Mouse (Mus musculus) embryonic fibroblast, embryonic 13.5 days (primary cell): ENCODE measurements around the gene Ptpn23. TPM values are rescaled to one million over a fixed set of nuclear protein-coding genes. Genes with fewer than 3 reads are reported as not detected.
"Not testable (repeated sequence)": the region's sequence is repeated elsewhere in the genome, so short reads cannot be mapped to it uniquely, and the experiment has no call there.

Experiments used
- H3K27ac ChIP-seq: 2 replicates; pipeline ENCODE4 v1.5.1; 2012; ENCODE audit warnings: low read length, control low read depth, inconsistent platforms; ENCODE audit not compliant: insufficient read depth
- H3K4me1 ChIP-seq: 2 replicates; pipeline ENCODE4 v1.6.1; 2011; ENCODE audit warnings: low read length; ENCODE audit not compliant: control insufficient read depth, insufficient read depth
- H3K4me3 ChIP-seq: 2 replicates; pipeline ENCODE4 v1.5.1; 2011; ENCODE audit warnings: mild to moderate bottlenecking, control low read depth, low read length; ENCODE audit not compliant: insufficient read depth
- CTCF ChIP-seq: IDR thresholded peaks from 2 replicates; pipeline ENCODE4 v1.5.1; 2011; ENCODE audit warnings: mild to moderate bottlenecking, control low read depth, low read length, moderate library complexity, borderline replicate concordance; ENCODE audit not compliant: insufficient read depth
- POLR2A ChIP-seq: IDR thresholded peaks from 2 replicates; pipeline ENCODE4 v1.6.1; 2011; ENCODE audit warnings: low read depth, mild to moderate bottlenecking, control low read depth, low read length, moderate library complexity
- polyA plus RNA-seq: library from polyadenylated mRNA; stranded (reverse); fragments of >200 nt; gene quantifications from 2 replicates; pipeline ENCODE4 v1.2.4, GENCODE M21; 2011; ENCODE audit warnings: low read depth; ENCODE audit not compliant: missing spikeins, insufficient read length

Ptpn23 gene
- polyA plus RNA-seq, 1 experiment, result 37.4 TPM

DNA sequence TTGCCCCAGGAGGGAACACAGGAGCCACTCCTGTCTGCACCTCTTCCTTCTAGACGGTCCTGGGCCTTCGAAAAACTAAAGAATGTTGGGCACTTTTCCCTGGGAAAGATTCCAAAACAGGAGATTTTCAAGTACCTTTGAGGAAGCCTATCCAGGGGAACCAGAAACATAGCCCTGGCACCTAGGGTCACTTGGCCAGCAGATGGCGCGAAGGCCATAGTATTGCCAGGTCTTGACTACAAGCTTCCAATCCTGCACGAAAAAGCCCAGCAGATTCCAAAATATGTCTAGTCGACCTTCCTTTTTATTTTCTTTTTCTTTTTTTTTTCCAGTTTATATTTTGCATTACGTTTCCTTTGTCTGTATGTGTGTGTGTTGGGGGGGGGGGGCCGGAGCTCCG is 5.8 kb upstream of the Ptpn23 start:
- H3K4me1 ChIP-seq, result no peaks in the 10 kb centered on the region
- H3K27ac ChIP-seq, result no peak overlapping the region
- H3K4me3 ChIP-seq, result no peak overlapping the region
- TF ChIP-seq CTCF (peak; percentile 58; the same call in 1 of the 2 replicates), POLR2A (no peak)

DNA sequence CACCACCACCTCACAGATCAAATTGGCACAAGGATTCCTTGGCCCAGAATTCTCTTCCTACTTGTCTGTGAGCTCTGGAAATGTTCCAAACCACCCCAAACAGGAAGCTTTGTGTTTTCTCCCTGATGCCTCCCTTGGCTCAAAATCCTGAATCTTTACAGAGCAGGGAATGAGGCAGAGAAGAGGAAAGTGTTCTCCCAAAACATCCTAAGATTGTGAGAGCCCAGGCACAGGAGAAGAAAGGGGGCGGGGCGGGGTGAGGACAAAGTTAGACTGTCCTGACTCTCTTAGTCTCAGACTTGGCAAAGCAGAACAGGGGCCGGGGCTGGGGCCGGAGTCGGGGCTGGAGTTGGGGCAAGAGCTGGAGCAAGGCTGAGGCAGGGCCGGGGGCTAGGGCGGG is 4.9 kb upstream of the Ptpn23 start:
- H3K4me3 ChIP-seq, result no peak overlapping the region
- TF ChIP-seq POLR2A, result no peak
- TF ChIP-seq CTCF, result no peak
- no peak overlapping the region for H3K27ac ChIP-seq
- H3K4me1 ChIP-seq, result no peaks in the 10 kb centered on the region

DNA sequence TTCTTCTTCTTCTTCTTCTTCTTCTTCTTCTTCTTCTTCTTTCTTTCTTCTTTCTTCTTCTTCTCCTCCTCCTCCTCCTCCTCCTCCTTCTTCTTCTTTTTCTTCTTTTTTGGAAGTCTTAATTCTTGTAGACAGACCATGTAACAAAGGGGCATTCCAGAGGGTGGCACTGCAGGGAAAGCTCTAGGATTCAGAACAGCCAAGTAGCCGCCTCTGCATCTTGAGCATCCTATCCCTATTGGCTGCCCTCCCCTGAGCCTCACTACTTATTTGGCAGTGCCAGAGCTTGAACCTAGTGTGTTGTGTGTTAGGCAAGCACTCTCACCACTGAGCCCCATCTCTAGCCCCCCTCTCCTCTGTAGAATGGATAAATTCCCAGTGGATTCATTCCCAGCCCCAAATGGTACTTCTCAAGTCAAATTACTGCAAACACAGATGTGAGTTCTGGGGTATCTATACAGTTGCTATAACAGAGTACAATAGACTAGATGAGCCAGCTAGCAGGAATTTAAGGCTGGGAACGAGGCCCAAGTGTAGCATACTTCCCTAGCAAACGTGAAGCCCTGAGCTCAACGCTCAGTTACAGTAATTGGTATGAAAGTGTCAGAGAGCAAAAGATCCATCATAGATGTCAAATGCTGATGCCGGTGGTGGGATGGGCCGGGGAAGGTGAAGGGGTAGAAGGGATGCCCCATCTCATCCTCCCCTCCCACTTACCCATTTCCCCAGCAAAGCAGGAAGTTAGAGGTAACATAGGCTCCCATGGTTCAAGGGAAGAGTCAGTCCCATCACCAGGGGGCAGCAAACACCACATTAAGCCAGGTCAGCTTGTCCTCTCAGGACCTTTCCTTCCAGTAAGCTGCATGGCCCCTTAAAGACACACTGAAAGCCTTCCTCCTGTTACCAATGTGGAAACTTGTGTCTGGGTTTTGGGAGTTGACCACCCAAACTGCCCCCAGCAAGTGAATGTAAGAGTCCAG is 3.2 kb upstream of the Ptpn23 start:
- Histone ChIP-seq H3K27ac (peak overlapping the region; percentile 22), H3K4me1 (no peaks in the 10 kb centered on the region), H3K4me3 (no peak overlapping the region)
- 0 out of 2 replicates have a peak, but pooled peaks have one; percentile 17 for TF ChIP-seq POLR2A
- TF ChIP-seq CTCF, result peak; percentile 89; the same call in 1 of the 2 replicates

DNA sequence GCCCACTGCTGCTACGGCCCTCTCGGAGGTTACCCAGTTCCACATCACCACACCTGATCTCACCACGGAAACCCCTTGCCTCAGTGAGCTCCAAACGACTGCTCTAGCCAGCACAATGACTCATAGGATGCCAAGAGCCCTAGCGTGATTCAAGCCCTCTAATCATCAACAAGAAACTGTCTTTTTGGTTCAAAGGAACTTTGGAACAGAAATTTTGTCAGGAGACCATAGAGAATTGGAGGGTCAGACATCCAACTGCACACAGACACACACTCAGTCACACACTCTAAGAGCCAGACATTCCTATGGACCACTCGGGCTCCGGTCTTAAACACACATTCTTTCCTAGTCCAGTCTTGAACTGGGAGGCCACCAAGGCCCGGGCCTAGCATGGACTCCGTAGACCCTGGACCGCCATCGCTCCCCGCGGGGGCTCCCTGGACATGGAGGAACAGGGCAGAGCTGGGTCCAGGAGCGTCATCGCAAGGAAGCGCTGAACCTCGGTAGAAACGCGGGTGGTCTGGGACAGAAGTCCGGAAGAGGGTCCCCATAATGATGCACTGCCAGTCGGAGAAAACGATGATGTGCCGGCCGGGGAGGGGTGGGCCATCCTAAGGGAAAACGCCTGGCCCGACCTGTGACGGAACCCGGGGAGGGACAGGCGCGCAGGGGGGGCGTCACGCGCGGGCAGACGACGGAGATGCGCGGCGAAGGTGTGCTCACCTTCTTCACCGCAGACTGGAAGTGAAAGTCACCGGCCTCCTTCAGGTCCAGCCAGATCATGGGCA is 508 bp downstream of the Ptpn23 start:
- H3K4me1 ChIP-seq, result no peaks in the 10 kb centered on the region
- H3K27ac ChIP-seq, result peak overlapping the region; percentile 68
- H3K4me3 ChIP-seq, result peak overlapping the region; percentile 94
- no peak; the same call in 1 of the 2 replicates for TF ChIP-seq POLR2A
- TF ChIP-seq CTCF, result no peak

DNA sequence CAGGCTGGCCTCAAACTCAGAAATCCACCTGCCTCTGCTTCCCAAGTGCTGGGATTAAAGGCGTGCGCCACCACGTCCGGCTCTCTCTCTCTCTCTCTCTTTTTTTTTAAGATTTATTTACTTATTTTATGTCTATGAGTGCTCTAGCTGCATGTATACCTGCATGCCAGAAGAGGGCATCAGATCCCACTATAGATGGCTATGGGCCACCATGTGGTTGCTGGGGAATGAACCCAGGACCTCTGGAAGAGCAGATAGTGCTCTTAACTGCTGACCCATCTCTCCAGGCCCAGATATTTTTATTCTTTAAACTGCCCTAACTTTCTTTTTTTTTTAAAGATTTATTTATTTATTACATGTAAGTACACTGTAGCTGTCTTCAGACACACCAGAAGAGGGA is 4.8 kb downstream of the Ptpn23 start:
- H3K4me1 ChIP-seq, H3K27ac ChIP-seq, H3K4me3 ChIP-seq: not testable (repeated sequence)

DNA sequence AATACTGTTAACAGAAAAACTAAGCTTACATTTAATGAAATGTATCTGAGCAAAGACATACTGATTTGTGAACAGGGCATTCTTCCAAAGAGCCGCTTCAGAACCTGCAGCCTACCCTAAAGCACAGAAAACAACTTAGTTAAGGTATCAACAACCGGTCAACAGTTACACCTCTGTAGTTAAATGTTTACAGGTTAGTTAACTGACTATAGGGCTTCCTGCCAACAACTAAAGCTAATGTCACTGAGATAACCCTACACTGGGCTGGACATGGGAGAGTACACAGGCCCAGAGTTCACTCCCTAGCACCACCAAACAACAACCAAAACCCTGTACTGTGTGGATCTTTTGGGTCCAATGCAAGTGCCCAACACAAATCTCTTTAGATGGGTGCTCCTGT is 5.3 kb downstream of the Ptpn23 start:
- H3K27ac ChIP-seq, result no peak overlapping the region
- H3K4me3 ChIP-seq, result no peak overlapping the region
- H3K4me1 ChIP-seq, result 0 out of 2 replicates have a peak, but pooled peaks cover 2% of the 10 kb centered on the region
- TF ChIP-seq POLR2A, result no peak
- no peak for TF ChIP-seq CTCF

DNA sequence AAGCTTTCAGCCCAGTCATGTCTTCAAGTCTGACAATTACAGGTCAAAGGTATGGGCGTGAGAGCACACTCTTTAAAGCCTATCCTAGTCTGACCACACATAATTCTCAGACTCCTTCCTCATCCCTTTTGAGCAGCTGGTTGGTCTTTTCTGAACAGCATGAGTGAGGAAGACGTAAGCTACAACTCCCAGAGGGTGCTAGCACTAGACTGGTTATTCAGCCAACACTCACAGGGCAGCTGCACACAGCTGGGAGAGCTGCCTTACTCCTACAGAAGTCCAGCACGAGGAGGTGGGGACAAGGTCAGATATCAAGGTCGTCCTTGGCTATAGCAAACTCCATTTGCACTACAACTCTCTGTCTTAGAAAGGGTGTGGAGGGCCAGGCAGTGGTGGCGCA is 7.4 kb downstream of the Ptpn23 start:
- no peak overlapping the region for H3K27ac ChIP-seq
- 0 out of 2 replicates have a peak, but pooled peaks cover 2% of the 10 kb centered on the region for H3K4me1 ChIP-seq
- no peak for TF ChIP-seq CTCF
- TF ChIP-seq POLR2A, result no peak
- no peak overlapping the region for H3K4me3 ChIP-seq

DNA sequence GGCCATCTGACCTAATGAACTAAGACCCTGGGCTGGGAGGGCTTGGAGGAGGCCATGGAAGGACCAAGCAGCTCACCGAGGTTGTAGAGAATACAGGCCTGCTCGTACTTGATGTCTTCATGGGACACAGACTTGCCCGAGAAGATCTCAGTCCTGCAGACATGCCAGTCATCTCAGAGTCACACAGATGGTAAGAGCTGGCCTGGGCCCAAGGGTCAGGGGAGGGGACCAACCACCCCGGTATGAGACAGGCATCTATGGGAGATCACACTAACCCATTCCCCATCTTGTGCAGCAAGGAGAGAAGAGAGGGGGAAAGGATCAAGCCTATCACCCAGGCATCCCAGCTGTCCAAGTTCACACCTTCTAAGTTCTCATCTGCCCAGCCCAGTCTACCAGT is 14.7 kb downstream of the Ptpn23 start:
- Histone ChIP-seq H3K4me3 (no peak overlapping the region), H3K27ac (no peak overlapping the region), H3K4me1 (no peaks in the 10 kb centered on the region)
- no peak for TF ChIP-seq CTCF
- no peak for TF ChIP-seq POLR2A

DNA sequence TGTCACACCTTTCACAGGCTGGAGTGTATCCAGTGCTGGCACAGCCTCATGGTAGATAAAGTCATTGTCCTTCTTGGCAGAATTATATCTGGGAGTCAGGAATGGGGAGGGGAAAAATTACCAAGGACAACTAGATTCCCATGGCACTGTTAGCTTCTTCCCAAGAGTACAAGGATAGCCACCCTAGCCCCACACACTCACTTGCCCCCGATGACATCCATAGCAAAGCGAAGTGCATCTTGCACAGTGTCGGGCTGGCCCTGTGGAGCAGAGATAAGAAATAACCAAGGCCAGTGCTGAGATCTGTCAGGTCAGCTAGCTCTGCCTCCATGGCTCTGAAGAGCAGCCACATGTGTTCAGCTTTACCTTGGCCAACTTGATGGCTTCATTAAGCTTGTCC is 17.2 kb downstream of the Ptpn23 start:
- Histone ChIP-seq H3K4me3 (no peak overlapping the region), H3K4me1 (no peaks in the 10 kb centered on the region), H3K27ac (no peak overlapping the region)
- TF ChIP-seq CTCF, result no peak

DNA sequence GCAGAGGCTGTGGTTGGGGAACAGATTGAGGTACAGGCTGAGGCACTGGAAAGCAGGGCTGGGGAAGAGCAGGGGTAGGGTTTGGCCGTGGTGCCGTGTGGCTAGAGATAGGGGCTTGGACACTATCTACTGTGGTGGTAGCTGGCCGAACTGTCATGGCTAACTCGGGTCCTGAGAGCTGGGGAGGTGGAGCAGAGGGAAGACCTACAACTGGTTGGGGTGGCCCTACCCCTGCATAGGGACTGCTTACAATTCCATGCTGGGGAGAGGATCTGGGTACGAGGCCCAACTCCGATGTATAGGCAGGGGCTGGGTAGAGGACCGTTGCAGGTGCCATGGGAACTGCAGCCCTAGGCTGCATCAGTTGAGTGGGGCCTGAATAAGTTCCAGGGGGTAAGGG is 20.0 kb downstream of the Ptpn23 start:
- TF ChIP-seq POLR2A, result no peak
- no peak for TF ChIP-seq CTCF
- Histone ChIP-seq H3K27ac (no peak overlapping the region), H3K4me1 (no peaks in the 10 kb centered on the region), H3K4me3 (no peak overlapping the region)
